ENCODE assay signal across 8 mouse cellular contexts in genomic region chr1:73998131-73998865, GRCm38 (mm10).
DNase-seq lines count a peak whose midpoint lies in the region; ATAC-seq lines count a peak whose summit lies in the region.

No protein-coding gene starts in this region.

- peak; percentile 53 for ATAC-seq in heart, embryonic 15.5 days (replicated peaks; ENCODE audit: insufficient number of reproducible peaks, insufficient read depth, low FRiP score, low read depth)
- ATAC-seq in limb, embryonic 15.5 days (ENCODE audit: insufficient number of reproducible peaks, low FRiP score, low TSS enrichment, low read depth) = peak; percentile 28

- no peak overlapping the region for H3K4me3 ChIP-seq in brown adipose tissue, adult 24 weeks (ENCODE audit: insufficient read depth, low read depth, low read length)
- peak overlapping the region; percentile 25 for H3K4me3 ChIP-seq in heart, embryonic 15.5 days
- no peak overlapping the region for H3K4me3 ChIP-seq in limb, embryonic 15.5 days

- H3K9ac ChIP-seq in heart, embryonic 15.5 days = peak overlapping the region; percentile 45
- no peak overlapping the region for H3K9ac ChIP-seq in limb, embryonic 15.5 days

- no peaks in the 10 kb centered on the region for H3K27me3 ChIP-seq in heart, embryonic 15.5 days
- H3K27me3 ChIP-seq in limb, embryonic 15.5 days = no peaks in the 10 kb centered on the region

- no peaks in the 10 kb centered on the region for H3K9me3 ChIP-seq in heart, embryonic 15.5 days (replicated peaks)
- no peaks in the 10 kb centered on the region for H3K9me3 ChIP-seq in limb, embryonic 15.5 days

- peak overlapping the region; percentile 97 for H3K27ac ChIP-seq in brown adipose tissue, adult 24 weeks (replicated peaks; ENCODE audit: low read depth, low read length)
- peak overlapping the region; percentile 96 for H3K27ac ChIP-seq in heart, embryonic 15.5 days
- H3K27ac ChIP-seq in limb, embryonic 15.5 days = peak overlapping the region; percentile 80

- intact Hi-C loops in left cerebral cortex, postnatal 14 days (cut with DNase I) = loop anchor here (5.0 kb wide), 2 partner anchors 79 to 129 kb away; partner anchors contain the start of gene Rufy4

- peak overlapping the region; percentile 51 for H3K4me2 ChIP-seq in heart, embryonic 15.5 days
- H3K4me2 ChIP-seq in limb, embryonic 15.5 days = no peak overlapping the region

- peaks cover 23% of the 10 kb centered on the region; the same call in 1 of the 2 replicates for H3K36me3 ChIP-seq in heart, embryonic 15.5 days
- H3K36me3 ChIP-seq in limb, embryonic 15.5 days = peaks cover 34% of the 10 kb centered on the region

- H3K4me1 ChIP-seq in brown adipose tissue, adult 24 weeks (ENCODE audit: control insufficient read depth, insufficient read depth, insufficient read length, low read length) = peaks cover 66% of the 10 kb centered on the region
- peaks cover 98% of the 10 kb centered on the region for H3K4me1 ChIP-seq in heart, embryonic 15.5 days (replicated peaks)
- H3K4me1 ChIP-seq in limb, embryonic 15.5 days = peaks cover 66% of the 10 kb centered on the region

- peak; percentile 75 for DNase-seq in Muller cell, postnatal 12 days (ENCODE audit: inconsistent ontology term)
- peak; percentile 59 for DNase-seq in testis, postnatal 14 days (ENCODE audit: low spot score)
- DNase-seq in left cerebral cortex, adult 11 months (ENCODE audit: low spot score) = no peak
- no peak for DNase-seq in left cerebral cortex, adult 9 months (ENCODE audit: low spot score in 2 of 2)
- DNase-seq in left cerebral cortex, postnatal 14 days (ENCODE audit: low spot score in 2 of 2) = no peak

- WGBS in heart, embryonic 15.5 days = 22% methylated on average over 9 of the region's 9 CpGs
- 45% methylated on average over 9 of the region's 9 CpGs for WGBS in limb, embryonic 15.5 days

Comparison
In these comparisons a context has a peak if more than half of its experiments do, and no peak if none do; other contexts are left out.
1. DNase-seq: peak in Muller cell, postnatal 12 days (single experiment) and testis, postnatal 14 days (single experiment); none in left cerebral cortex, adult 11 months (single experiment), left cerebral cortex, adult 9 months (0 of 2) and left cerebral cortex, postnatal 14 days (0 of 2).
2. Peak in every context shown above with its lines, with median percentiles within 50 percentile points of each other: H3K27ac ChIP-seq.